Comparison of ENCODE assay signal across 11 mouse cellular contexts in the genomic region with DNA sequence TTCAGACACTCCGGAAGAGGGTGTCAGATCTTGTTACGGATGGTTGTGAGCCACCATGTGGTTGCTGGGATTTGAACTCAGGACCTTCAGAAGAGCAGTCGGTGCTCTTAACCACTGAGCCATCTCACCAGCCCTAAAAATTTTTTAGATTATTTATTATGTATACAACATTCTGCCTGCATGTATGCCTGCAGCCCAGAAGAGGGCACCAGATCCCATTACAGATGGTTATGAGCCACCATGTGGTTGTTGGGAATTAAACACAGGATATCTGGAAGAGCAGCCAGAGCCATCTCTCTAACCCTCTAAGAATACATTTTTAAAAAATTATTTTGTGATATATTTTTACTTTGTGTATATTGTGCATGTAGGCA. TPM values are rescaled to one million over a fixed set of nuclear protein-coding genes. Genes with fewer than 3 reads are reported as not detected.
A peak's percentile ranks its signal among the peaks of the same experiment; 100 is the strongest.
DNase-seq lines count a peak whose midpoint lies in the region; ATAC-seq lines count a peak whose summit lies in the region.
"Not testable (repeated sequence)": the region's sequence is repeated elsewhere in the genome, so short reads cannot be mapped to it uniquely, and the experiment has no call there.
"Had no signal": no experiment of that assay in that cellular context is flagged by ENCODE, and none has a peak within 500 bp of the region (broad histone marks: within the 10 kb centered on the region; RNA-seq: fewer than 3 reads in every experiment).

No protein-coding gene starts in this region.

- not testable (repeated sequence) for H3K9ac ChIP-seq in liver, embryonic 15.5 days

- not testable (repeated sequence) for H3K4me2 ChIP-seq in liver, embryonic 15.5 days

- H3K9me3 ChIP-seq in liver, embryonic 15.5 days (replicated peaks): not testable (repeated sequence)

- 46% methylated on average over 3 of the region's 3 CpGs for WGBS in liver, embryonic 15.5 days (ENCODE audit: insufficient replicate concordance)

- H3K4me1 ChIP-seq in liver, embryonic 15.5 days (replicated peaks): not testable (repeated sequence)

- not testable (repeated sequence) for H3K27ac ChIP-seq in liver, embryonic 15.5 days (replicated peaks)

- H3K36me3 ChIP-seq in liver, embryonic 15.5 days (replicated peaks): not testable (repeated sequence)

- H3K4me3 ChIP-seq in liver, embryonic 15.5 days (replicated peaks): not testable (repeated sequence)

- H3K27me3 ChIP-seq in liver, embryonic 15.5 days: not testable (repeated sequence)

- 0 out of 2 replicates have a peak, but pooled peaks have one; percentile 40 for ATAC-seq in liver, embryonic 15.5 days (ENCODE audit: insufficient read depth)

- peak; percentile 63 for DNase-seq in MEL-GATA-1-ER (ENCODE audit: extremely low read depth, low read depth)
- DNase-seq in brain, adult 2 months (ENCODE audit: low read depth, low spot score): peak; percentile 69
- DNase-seq in embryo, embryonic 11 days: peak; percentile 52
- peak; percentile 61 for DNase-seq in heart, postnatal 4 days
- peak; percentile 47 to 65 for DNase-seq in kidney, postnatal 36 days
- DNase-seq in naive thymus-derived CD4-positive, alpha-beta T cell, adult 2 months (ENCODE audit: low read depth): peak; percentile 67

RNA-seq across cellular contexts. Expression of a gene that starts 5.9 kb away (rescaled TPM):
- 10 to 100 TPM; 30.9 to 33.2 TPM for total RNA-seq in heart, postnatal 4 days (2021)
- polyA plus RNA-seq in liver, embryonic 15.5 days (2015; fragmentation: Nextera tagmentation; extraction: Ambion mirVana): 29.1 and 31.0 TPM in 2 replicates

RNA-seq across cellular contexts. Expression of a gene that starts 12.6 kb away (rescaled TPM):
- total RNA-seq in heart, postnatal 4 days (2021): 1 to 10 TPM; 5.7 to 6.8 TPM
- polyA plus RNA-seq in liver, embryonic 15.5 days (2015; fragmentation: Nextera tagmentation; extraction: Ambion mirVana): 3.7 and 4.6 TPM in 2 replicates

RNA-seq across cellular contexts. Expression of a gene that starts 33.0 kb away (rescaled TPM):
- 1 to 10 TPM; 5.5 to 6.6 TPM for total RNA-seq in heart, postnatal 4 days (2021)
- 37.8 and 52.1 TPM in 2 replicates for polyA plus RNA-seq in liver, embryonic 15.5 days (2015; fragmentation: Nextera tagmentation; extraction: Ambion mirVana)

RNA-seq across cellular contexts. Expression of a gene that starts 48.5 kb away (rescaled TPM):
- not detected for total RNA-seq in heart, postnatal 4 days (2021)
- polyA plus RNA-seq in liver, embryonic 15.5 days (2015; fragmentation: Nextera tagmentation; extraction: Ambion mirVana): 0.12 and 0.18 TPM in 2 replicates
- total RNA-seq: gastrocnemius, postnatal 25 days; left cerebral cortex, adult 8-10 months had no signal
- polyA plus RNA-seq: hindbrain, embryonic 15.5 days; midbrain, embryonic 11.5 days had no signal

RNA-seq across cellular contexts. Expression of a gene that starts 52.0 kb away (rescaled TPM):
- total RNA-seq in heart, postnatal 4 days (2021): 10 to 100 TPM; 56.8 to 57.3 TPM
- 71.8 and 82.7 TPM in 2 replicates for polyA plus RNA-seq in liver, embryonic 15.5 days (2015; fragmentation: Nextera tagmentation; extraction: Ambion mirVana)
